Mouse (Mus musculus): ENCODE results near the gene Marco.

Marco gene

GRCm38 (mm10) chr1:120443228-120443639 lies 61.6 kb downstream of the Marco start:
- no peak for DNase-seq (ENCODE audit: low read depth, low spot score)

GRCm38 (mm10) chr1:120441587-120441986 lies 63.2 kb downstream of the Marco start:
- DNase-seq (ENCODE audit: low read depth, low spot score): no peak

GRCm38 (mm10) chr1:120435591-120435990 lies 69.2 kb downstream of the Marco start:
- no peak for DNase-seq (ENCODE audit: low read depth, low spot score)

GRCm38 (mm10) chr1:120430171-120430570 lies 74.7 kb downstream of the Marco start:
- DNase-seq (ENCODE audit: low read depth, low spot score): no peak

GRCm38 (mm10) chr1:120425587-120425986 lies 79.2 kb downstream of the Marco start:
- DNase-seq (ENCODE audit: low read depth, low spot score): no peak

Measured in R1 (cell line).